Mouse (Mus musculus) activated CD4-positive, CD25-positive, alpha-beta regulatory T cell, adult 4 months (primary cell): ENCODE results near the gene Ubr1. TPM values are rescaled to one million over a fixed set of nuclear protein-coding genes. Genes with fewer than 3 reads are reported as not detected.
"Not testable (repeated sequence)": the region's sequence is repeated elsewhere in the genome, so short reads cannot be mapped to it uniquely, and the experiment has no call there.

Experiments used
- ATAC-seq: one replicate; pipeline ENCODE4 v1.8.0; 2017
- polyA plus RNA-seq, 2 experiments: library from polyadenylated mRNA; unstranded; fragments of 100-300 nt; shearing (Covaris generic); gene quantifications; one replicate each; pipeline ENCODE4 v1.2.1; 2017

Gene Ubr1
- polyA plus RNA-seq, 2 experiments from 2014 or later, result 32.0 to 46.4 TPM

- no peak for ATAC-seq
Observed at GRCm38 (mm10) chr2:120972964-120973363, 2.4 kb upstream of the Ubr1 start.

- ATAC-seq, result not testable (repeated sequence)
Observed at GRCm38 (mm10) chr2:120972257-120972656, 1.7 kb upstream of the Ubr1 start.

- no peak for ATAC-seq
Observed at GRCm38 (mm10) chr2:120971766-120972165, 1.3 kb upstream of the Ubr1 start.

DNA sequence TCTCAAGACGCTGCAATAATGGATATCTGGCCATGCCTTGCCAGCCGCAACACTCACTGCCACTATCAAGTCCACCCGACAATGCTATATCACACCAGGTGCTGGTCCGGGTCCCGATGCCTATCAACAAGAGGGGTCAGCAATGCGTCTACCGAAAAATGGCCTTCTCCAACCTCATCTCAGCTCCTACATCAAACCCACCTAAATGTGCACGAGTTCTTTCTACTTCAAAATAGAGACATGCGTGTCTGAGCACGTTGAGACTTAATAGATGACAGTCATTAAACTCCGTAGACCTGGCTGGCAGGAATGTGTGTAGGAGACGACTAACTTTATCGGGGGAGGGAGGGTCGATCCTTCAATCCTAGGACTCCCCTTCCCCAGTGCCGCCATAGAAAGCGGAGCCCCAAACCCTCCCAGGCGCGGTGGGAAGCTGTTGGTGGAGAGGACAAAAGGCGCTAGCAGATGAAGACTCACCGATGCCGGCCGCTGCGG is 423 bp downstream of the Ubr1 start:
- no peak for ATAC-seq

- ATAC-seq, result no peak
Observed at GRCm38 (mm10) chr2:120965486-120965885, 5.0 kb downstream of the Ubr1 start.

DNA sequence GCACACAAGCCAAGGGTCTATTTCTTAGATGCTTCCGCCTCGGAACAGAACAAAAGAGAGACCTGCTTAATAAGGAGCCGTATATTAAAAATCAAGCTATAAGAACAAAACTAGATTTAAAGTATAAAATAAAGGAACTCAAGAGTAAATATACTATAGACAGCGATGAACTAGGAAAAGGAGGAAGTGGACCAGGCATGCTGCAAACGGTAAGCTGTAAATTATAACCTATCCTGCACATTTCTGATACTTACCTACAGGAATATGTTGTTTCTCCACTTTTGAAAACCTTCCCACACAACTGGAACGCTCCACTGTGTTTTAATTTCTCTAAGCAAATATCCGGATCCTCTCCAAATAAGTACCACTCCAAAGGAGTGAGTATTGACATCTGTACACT is 7.4 kb downstream of the Ubr1 start:
- ATAC-seq, result no peak

DNA sequence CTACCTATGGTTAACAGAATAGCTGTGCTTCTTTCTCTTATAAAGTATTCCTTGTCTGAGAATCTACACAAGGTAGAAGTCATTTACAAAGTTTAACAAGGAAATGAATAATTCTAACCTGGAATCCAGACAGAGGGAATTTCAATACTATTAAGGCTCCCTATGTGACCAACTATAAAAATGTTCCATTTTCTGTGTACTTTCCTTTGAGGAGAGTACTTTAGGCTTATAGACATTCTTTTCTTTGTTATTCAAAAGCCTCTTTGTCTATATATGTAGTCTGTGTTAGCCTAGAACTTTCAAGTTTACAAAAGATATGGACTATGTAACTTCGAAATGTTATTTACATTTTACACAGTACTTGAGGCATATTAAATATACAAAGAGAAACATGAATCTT is 10.3 kb downstream of the Ubr1 start:
- ATAC-seq, result no peak

- no peak for ATAC-seq
Observed at GRCm38 (mm10) chr2:120959827-120960226, 10.7 kb downstream of the Ubr1 start.

DNA sequence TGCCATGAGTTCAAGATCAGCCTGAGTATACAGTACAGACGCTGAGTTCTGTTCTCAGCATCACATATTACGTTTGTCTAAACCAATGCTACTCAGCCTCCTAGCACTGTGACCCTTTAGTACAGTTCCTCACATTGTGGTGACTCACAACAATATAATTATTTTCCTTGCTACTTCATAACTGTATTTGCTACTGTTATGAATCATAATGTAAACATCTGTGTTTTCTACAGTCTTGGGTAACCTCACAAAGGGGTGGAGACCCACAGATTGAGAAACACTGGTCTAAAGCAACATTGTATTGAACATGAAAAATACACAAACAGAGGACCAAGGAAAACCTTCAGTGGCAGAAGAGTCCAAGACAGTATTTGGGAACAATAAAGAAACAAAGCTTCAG is 11.2 kb downstream of the Ubr1 start:
- ATAC-seq, result no peak

DNA sequence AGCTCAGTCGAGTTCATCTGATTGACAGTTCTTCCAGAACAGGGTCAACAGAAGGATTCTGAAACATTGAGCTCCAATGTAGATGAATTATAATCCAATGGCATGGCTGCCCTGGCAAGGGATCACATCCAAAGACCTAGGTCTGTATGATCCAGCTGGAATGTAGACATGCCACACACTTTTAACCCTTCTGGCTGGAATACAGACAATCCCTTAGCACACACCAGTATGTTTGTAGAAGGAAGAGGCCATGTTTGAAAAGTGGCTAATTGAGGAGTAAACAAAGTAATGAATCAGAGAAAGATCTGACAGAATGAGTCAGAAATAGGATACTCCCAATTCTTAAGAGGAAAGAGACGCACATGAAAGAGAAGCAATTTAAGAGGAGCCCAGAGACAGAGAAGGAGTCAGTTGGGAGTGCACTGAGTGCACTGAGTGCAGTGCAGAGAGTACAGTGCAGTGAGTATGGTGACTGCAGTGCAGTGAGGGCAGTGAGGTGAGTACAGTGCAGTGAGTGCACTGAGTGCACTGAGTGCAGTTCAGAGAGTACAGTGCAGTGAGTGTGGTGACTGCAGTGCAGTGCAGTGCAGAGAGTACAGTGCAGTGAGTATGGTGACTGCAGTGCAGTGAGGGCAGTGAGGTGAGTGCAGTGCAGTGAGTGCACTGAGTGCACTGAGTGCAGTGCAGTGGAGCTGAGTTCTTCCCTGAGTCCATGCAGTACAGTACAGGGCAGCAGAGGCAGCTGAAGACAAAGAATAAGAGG is 18.2 kb downstream of the Ubr1 start:
- no peak for ATAC-seq

GRCm38 (mm10) chr2:120951208-120951607 is 19.3 kb downstream of the Ubr1 start:
- no peak for ATAC-seq

GRCm38 (mm10) chr2:120933038-120933437 is 37.5 kb downstream of the Ubr1 start:
- no peak for ATAC-seq

DNA sequence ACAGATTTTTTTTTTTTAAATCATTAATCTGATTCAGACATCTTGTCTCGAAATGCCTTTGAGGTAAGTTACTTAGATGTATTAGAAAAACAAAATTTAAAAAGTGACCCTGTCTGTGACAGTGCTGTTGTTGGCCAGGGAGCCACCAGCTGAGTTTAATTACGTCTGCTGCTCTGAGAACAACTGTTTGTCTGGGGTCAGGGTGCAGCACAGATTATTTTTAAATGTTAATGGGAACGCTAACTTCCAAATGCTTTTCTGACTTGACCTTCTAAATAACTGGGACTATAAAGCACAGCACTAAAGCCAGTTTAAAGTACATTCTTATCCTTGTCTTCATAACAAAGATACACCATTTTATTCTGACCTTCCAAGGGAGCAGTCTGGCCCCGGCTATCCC is 61.0 kb downstream of the Ubr1 start:
- no peak for ATAC-seq

DNA sequence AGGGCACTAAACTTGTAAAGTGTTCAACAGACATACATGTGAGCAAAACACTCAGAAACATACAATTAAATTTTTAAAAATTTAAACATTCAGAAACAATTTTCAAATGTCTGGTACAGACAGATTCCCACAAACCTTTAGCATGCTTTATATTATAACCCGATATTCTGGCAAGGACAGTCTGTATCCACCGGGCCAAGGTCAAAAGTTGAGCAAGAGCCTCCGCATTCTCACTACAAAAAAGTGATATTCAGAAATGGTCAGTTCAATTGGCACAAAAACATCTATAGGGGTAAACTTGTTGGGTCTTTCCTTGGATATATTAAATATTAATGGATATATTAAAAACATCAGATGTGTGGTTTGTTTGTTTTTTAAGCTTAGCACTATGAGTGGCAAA is 74.2 kb downstream of the Ubr1 start:
- no peak for ATAC-seq

DNA sequence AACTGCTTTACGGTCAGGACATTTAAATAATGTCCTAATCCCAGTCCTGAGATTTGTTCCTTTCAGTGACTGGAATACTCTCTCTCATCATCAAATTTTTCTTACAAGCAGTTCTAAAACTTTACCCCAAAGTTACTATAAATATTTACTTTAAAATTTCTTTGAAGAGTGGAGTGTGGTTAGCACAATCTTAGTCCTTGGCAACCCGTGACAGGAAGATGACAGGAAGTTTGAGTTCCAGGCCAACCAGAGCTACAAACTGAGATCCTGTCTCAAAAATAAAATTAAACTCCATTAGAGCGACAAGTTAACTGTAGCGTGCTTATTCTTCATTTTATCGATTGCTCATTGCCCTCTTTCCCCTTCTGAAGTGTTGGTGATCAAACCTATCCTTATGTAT is 82.9 kb downstream of the Ubr1 start:
- peak; percentile 66 for ATAC-seq

DNA sequence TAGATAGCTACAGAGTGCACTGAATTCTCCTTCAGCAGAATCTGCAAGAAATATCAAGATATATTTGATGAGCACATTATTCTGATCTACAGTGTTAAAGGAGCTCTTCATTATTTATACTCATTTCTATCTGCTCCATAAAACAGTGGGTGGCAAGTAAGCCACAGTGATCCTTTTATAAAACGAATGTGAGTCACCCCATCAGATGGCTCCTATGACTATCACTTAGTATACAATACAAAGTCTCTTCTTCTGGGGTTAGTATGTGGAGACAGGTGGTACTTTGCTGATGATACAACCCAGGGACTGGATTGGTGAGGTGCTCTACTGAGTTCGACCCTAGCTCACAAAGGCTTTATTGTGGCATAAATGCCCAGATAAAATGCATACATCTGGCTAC is 97.3 kb downstream of the Ubr1 start:
- ATAC-seq, result no peak

DNA sequence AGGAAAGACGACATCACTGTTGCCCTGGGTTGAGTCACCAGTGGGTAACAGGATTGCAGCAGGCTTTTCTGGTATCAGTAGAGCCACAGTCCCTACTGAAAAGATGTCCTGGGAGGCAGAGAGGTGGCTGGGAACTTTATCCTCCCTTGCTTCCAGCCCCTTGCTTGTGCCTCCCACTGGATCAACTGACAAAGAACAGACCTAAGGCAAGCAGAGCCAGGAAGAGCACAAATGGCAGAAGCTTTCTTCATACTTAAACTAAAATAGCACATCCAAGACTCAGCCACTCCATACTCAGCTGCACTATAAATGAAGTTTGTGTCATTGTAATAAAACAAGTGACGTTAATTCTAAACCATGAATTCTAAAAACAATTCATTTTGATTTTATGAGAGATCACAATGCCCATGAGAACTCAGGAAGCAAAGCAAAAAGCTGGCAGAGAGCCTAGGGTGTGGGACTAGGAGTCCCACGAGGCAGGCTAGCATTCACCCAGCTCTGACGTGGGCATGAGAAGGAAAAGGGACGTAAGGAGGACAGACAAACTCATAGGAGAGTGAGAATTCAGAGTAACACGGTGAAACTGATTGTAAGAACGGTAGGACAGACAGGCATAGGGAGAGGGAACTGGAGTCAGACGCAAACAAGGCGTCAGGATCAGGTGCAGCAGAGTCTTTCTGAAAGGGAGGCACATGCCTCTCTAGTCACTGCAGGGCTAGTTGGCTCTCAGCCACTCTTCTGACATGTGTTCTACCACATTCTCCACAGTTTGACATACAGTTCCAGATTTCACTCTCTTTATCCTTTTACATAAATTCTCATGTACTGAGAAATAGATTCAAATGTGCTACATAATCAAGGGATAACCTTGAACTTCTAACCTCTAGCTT is 98.8 kb downstream of the Ubr1 start:
- ATAC-seq, result no peak

- no peak for ATAC-seq
Observed at GRCm38 (mm10) chr2:120867336-120867735, 103.2 kb downstream of the Ubr1 start.

DNA sequence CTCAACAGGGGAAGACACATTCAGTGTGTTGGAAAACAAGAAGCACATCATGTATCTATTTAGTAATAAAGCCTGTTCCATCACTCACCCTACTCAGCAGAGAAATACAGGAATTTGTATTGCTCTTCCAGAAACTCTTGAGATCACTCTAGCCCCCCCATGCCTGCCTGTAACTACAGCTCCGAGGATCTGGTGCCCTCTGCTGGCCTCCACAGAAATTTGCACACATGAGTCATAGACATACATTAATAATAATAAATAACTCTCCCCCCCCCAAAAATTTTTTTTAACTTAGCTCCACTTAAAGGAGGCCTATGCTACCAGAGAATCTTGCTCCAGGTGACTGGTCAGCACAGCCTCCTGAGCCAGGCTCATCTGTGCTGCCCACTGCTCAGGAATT is 104.0 kb downstream of the Ubr1 start:
- peak; percentile 40 for ATAC-seq

DNA sequence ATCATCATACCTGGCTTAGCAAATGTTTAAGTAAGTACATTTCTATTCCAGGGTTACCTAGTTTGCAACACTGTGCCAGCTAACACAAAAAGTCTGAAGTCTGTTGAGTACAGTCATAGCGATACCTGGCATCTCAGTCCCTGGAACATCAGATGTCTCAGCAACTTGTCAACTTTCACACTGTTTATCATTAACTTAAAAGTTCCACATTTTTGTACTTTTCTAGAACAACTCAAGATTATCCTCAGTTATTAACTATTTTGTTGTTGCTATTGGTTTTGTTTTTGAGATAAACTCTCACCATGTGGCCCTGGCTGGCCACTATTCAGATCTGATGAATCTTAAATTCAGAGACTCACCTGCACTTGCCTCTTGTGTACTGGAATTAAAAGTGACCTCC is 107.1 kb downstream of the Ubr1 start:
- no peak for ATAC-seq

- ATAC-seq, result no peak
Observed at GRCm38 (mm10) chr2:120860699-120861098, 109.8 kb downstream of the Ubr1 start.

DNA sequence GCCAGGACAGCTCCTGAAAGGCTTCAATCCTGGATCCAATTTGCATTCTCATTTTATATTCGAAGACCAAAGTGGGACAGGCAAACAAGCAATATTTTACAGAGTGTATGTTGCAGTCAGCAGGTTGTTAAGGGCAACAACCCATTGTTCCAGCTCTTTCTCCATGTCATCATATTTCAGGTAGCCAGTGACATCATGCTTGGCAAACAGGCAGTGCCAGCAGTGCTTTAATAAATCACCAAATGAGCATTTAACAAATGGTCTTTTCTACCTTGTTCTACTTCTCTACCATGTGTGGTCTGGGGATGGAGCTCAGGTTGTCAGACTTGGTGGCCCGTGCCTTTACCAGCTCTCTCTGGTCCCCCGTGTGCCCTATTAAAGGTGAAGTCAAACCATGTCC is 112.4 kb downstream of the Ubr1 start:
- ATAC-seq, result no peak

- no peak for ATAC-seq
Observed at GRCm38 (mm10) chr2:120853151-120853550, 117.4 kb downstream of the Ubr1 start.

GRCm38 (mm10) chr2:120852626-120853025 is 117.9 kb downstream of the Ubr1 start:
- ATAC-seq, result peak; percentile 27
